Mouse (Mus musculus) left cerebral cortex, postnatal 25 days (tissue): ENCODE results near the gene Prmt9. TPM values are rescaled to one million over a fixed set of nuclear protein-coding genes. Genes with fewer than 3 reads are reported as not detected.
A peak's percentile ranks its signal among the peaks of the same experiment; 100 is the strongest.

Experiments used
- DNase-seq, 2 experiments: peaks; one replicate each; pipeline ENCODE4 v3.0.0; 2022; ENCODE audit warnings: low spot score in 2 of 2, mixed read lengths in 1 of 2
- intact Hi-C: fragments of 180-260 bp; cut with DNase I; formaldehyde crosslinking; loops from one replicate; pipeline ENCODE4 v1.15.1; 2025
- total RNA-seq, 2 experiments: library from RNA; stranded (reverse); gene quantifications; 2 replicates each; pipeline ENCODE4 v1.2.3; 2021

Prmt9 gene
- total RNA-seq, 2 experiments from 2014 or later = 19.1 to 22.1 TPM

- intact Hi-C loops = no loop called here
- DNase-seq = no peak
Observed at GRCm38 (mm10) chr8:77524906-77525305, 24.3 kb upstream of the Prmt9 start.

- intact Hi-C loops = no loop called here
- DNase-seq = no peak
Observed at GRCm38 (mm10) chr8:77526130-77526529, 23.1 kb upstream of the Prmt9 start.

- no peak for DNase-seq
- intact Hi-C loops = no loop called here
Observed at GRCm38 (mm10) chr8:77534358-77534992, 14.7 kb upstream of the Prmt9 start.

GRCm38 (mm10) chr8:77535026-77535595 lies 14.1 kb upstream of the Prmt9 start:
- intact Hi-C loops = no loop called here
- DNase-seq = peak; percentile 52 to 55

GRCm38 (mm10) chr8:77536821-77537220 lies 12.4 kb upstream of the Prmt9 start:
- DNase-seq = no peak
- intact Hi-C loops = no loop called here

GRCm38 (mm10) chr8:77538256-77538655 lies 10.9 kb upstream of the Prmt9 start:
- no peak for DNase-seq
- intact Hi-C loops = no loop called here

GRCm38 (mm10) chr8:77543152-77543777 lies 5.9 kb upstream of the Prmt9 start:
- no peak for DNase-seq
- intact Hi-C loops = loop anchor here (10.0 kb wide), 1 partner anchor 1478 kb away; no protein-coding TSS in a partner anchor

- intact Hi-C loops = loop anchor here (10.0 kb wide), 1 partner anchor 1480 kb away; no protein-coding TSS in a partner anchor
- DNase-seq = no peak
Observed at GRCm38 (mm10) chr8:77544428-77544827, 4.8 kb upstream of the Prmt9 start.

- DNase-seq = no peak
- intact Hi-C loops = loop anchor here (5.0 to 10.0 kb wide), 2 partner anchors 123 to 1481 kb away; no protein-coding TSS in a partner anchor
Observed at GRCm38 (mm10) chr8:77545616-77546015, 3.6 kb upstream of the Prmt9 start.

- peak; percentile 17 to 51 for DNase-seq
- intact Hi-C loops = loop anchor here (5.0 to 10.0 kb wide), 2 partner anchors 128 to 1485 kb away; no protein-coding TSS in a partner anchor
Observed at GRCm38 (mm10) chr8:77549881-77550580, 834 bp downstream of the Prmt9 start.

GRCm38 (mm10) chr8:77552491-77552890 lies 3.3 kb downstream of the Prmt9 start:
- intact Hi-C loops = no loop called here
- DNase-seq = no peak

- no peak for DNase-seq
- intact Hi-C loops = no loop called here
Observed at GRCm38 (mm10) chr8:77561441-77561840, 12.2 kb downstream of the Prmt9 start.

GRCm38 (mm10) chr8:77574229-77574628 lies 25.0 kb downstream of the Prmt9 start:
- DNase-seq = no peak
- intact Hi-C loops = no loop called here

GRCm38 (mm10) chr8:77577674-77578073 lies 28.5 kb downstream of the Prmt9 start:
- no peak for DNase-seq
- intact Hi-C loops = no loop called here

- intact Hi-C loops = no loop called here
- DNase-seq = no peak
Observed at GRCm38 (mm10) chr8:77584174-77584573, 35.0 kb downstream of the Prmt9 start.

GRCm38 (mm10) chr8:77609621-77610020 lies 60.4 kb downstream of the Prmt9 start:
- intact Hi-C loops = no loop called here
- DNase-seq = no peak

GRCm38 (mm10) chr8:77610374-77610969 lies 61.3 kb downstream of the Prmt9 start, which contains the start of gene Tmem184c:
TSS of gene Tmem184c (minus strand) at chr8:77610698.
- intact Hi-C loops = no loop called here

GRCm38 (mm10) chr8:77617916-77618315 lies 68.7 kb downstream of the Prmt9 start:
- DNase-seq = no peak
- intact Hi-C loops = no loop called here

More at GRCm38 (mm10) chr8:77610374-77610969, 61.3 kb downstream of the Prmt9 start, which contains the start of gene Tmem184c:
- DNase-seq = peak; percentile 97 to 99

GRCm38 (mm10) chr8:77623677-77624209 lies 74.5 kb downstream of the Prmt9 start:
- intact Hi-C loops = no loop called here
- DNase-seq = no peak
